Mouse (Mus musculus) bone marrow macrophage, adult 2 months (primary cell): ENCODE measurements around the gene Rps10. TPM values are rescaled to one million over a fixed set of nuclear protein-coding genes. Genes with fewer than 3 reads are reported as not detected.

Experiments
- H3K27ac ChIP-seq: 2 replicates; pipeline ENCODE4 v1.5.1; 2012; ENCODE audit warnings: low read depth, low read length; ENCODE audit not compliant: insufficient read depth
- H3K4me1 ChIP-seq: 2 replicates; pipeline ENCODE4 v1.6.1; 2012; ENCODE audit warnings: low read length; ENCODE audit not compliant: control insufficient read depth, insufficient read depth
- H3K4me3 ChIP-seq: 2 replicates; pipeline ENCODE4 v1.5.1; 2012; ENCODE audit warnings: mild to moderate bottlenecking, low read length, moderate library complexity; ENCODE audit not compliant: insufficient read depth
- CTCF ChIP-seq: IDR thresholded peaks from 2 replicates; pipeline ENCODE4 v1.5.1; 2012; ENCODE audit warnings: low read depth, mild to moderate bottlenecking, low read length, moderate library complexity
- POLR2A ChIP-seq: IDR thresholded peaks from 2 replicates; pipeline ENCODE4 v1.6.1; 2012; ENCODE audit warnings: mild to moderate bottlenecking, low read depth, low read length, borderline replicate concordance
- polyA plus RNA-seq: library from polyadenylated mRNA; stranded (reverse); fragments of >200 nt; gene quantifications from 2 replicates; pipeline ENCODE4 v1.2.4, GENCODE M21; 2012; ENCODE audit not compliant: missing spikeins, insufficient read depth, insufficient read length

Rps10 gene
- polyA plus RNA-seq, 1 experiment = 1,367 TPM

DNA sequence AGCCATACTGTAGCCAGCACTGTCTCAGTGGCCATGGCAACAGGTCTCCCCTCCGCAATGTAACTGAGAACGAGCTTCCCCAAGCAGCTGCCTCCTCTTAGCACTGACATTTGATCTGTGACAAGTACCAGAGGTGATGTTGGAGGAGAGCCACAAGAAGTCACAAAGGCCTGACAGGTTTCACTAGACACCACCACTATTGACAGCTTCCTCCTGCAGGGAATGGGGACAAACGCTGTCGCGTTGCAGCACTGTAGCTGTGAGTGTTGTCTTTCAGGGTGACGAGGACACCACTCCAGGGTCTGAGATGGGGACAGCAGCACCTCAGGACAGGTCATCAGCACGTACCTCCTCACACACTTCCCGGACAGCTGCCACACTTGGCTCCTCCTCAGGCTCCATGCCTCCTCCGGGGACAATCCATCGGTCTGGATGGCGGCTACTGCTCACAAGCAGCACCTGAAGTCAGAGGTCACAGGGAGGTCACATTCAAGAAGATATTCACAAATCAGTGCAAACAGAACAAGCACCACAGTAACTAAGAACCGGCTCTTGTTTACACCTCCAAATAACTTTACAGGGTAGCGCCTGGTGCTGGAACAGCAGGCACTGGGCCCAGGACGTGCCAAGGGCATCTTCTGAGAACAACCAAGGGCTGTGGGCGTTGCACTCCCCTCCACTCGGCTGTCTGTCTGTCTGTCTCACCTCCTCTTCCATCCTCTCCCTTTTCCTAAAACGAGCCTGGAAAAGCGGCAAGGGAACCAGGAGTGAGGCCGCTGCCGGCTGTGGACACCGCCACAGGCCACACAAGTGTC lies 39.9 kb downstream of the Rps10 start:
- Histone ChIP-seq H3K4me3 (no peak overlapping the region), H3K4me1 (peaks cover 20% of the 10 kb centered on the region), H3K27ac (no peak overlapping the region)
- TF ChIP-seq POLR2A = no peak
- TF ChIP-seq CTCF = no peak

DNA sequence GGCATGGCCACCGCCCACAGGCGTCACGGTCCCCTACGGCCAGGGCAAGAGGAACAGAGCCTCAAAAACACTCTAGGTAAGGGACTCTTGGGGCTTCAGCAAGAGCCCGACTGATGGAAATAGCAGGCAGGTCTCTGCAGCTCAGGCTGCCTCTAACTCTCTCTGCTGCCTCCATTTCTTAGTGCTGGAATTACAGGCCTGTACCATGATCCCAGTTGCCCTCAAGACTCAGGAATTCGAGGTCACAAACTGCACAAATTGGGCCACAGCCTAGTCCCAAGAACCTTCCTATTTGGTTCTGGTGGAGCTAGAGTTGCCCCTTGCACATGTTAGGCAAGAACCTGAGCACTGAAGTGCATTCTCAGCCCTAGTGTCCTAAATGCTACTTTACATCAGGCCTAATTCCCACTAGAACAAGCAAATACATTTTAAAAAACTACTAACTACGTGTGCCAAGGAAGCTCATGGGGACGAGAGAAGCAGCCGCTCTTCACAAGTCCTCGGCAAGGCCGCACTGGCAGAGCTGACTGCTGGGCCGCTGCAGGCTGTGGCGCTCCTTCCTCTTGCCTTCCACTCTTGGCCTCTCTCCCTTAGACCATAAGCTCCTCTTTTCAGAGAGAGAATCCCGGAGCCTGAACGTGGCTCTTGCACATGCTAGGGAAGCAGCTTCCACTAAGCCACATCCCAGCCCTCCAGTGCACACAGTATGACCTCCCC lies 40.7 kb downstream of the Rps10 start:
- Histone ChIP-seq H3K27ac (no peak overlapping the region), H3K4me1 (peaks cover 17% of the 10 kb centered on the region), H3K4me3 (no peak overlapping the region)
- no peak for TF ChIP-seq POLR2A
- no peak for TF ChIP-seq CTCF

DNA sequence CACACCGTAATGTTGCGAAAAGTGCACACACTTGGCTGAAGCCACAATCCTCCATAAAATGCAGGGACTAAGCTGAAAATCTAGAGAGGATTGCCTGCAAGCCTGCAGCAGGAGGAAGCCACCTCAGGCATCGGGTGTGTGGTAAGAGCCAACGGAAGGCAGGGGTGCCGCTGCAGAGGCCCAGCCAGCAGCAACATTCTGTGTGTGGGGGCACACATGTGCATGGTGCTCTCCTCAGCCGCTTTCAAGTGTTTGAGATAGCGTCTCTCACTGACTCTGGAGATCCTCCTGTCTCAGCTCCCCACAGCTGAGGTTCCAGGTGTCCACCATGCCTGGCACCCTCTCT lies 43.9 kb downstream of the Rps10 start:
- Histone ChIP-seq H3K27ac (no peak overlapping the region), H3K4me3 (no peak overlapping the region), H3K4me1 (peaks cover 15% of the 10 kb centered on the region)
- TF ChIP-seq POLR2A = no peak
- TF ChIP-seq CTCF = no peak

DNA sequence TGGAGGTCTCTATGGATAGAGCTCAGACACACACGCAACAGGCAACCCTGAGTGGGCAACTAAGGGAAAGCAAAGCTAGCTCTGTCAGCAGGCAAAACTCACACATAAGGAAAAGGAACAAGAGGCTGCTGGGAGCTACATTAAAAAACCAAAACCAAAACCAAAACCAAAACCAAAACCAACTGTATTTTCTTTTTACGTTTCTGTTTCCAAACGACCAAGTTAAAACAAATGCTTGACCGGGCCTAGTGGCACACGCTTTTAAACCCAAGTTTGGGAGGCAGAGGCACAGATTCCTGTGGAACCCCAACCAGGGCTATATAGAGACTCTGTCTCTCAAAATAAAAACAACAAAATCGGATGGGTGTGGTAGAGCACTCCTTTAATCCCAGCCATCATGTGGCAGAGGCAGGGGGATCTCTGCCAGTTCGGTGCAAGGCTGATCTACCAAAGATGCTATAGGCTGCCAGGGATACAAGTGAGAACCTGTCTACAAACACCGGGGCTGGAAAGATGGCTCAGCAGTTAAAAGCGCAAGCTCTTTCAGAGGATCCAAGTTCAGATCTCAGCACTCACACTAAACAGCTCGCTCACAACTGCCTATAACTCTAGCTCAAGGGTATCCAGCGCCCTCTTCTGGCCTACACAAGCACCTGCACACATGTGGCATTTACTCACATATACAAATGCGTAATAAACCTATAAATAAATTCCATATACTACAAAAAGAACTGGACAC lies 44.5 kb downstream of the Rps10 start:
- Histone ChIP-seq H3K27ac (no peak overlapping the region), H3K4me3 (no peak overlapping the region), H3K4me1 (peaks cover 15% of the 10 kb centered on the region)
- no peak for TF ChIP-seq CTCF
- no peak for TF ChIP-seq POLR2A

DNA sequence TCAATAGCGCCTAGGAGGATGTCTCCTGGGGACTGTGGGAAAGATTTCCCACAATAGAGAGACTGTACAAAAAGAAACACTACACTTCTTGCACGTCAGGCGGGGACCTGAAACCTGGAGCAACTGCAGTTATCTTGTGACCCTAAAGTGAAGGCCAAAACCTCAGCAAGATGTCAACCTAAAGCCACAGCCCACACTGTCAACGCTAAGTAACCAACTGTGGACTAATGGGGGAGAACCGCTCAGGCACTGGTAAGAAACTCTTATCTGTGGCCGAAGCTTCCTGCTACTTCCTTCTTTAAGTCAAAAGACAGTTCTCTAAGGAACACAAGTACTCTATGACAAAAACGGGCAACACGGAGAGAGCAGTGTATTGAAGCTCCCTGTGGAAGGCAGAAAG lies 48.2 kb downstream of the Rps10 start:
- Histone ChIP-seq H3K27ac (no peak overlapping the region), H3K4me3 (no peak overlapping the region), H3K4me1 (peaks cover 19% of the 10 kb centered on the region)
- TF ChIP-seq POLR2A = no peak
- no peak for TF ChIP-seq CTCF

- H3K27ac ChIP-seq = no peak overlapping the region
- TF ChIP-seq POLR2A (no peak), CTCF (no peak)
- no peak overlapping the region for H3K4me3 ChIP-seq
- peaks cover 19% of the 10 kb centered on the region for H3K4me1 ChIP-seq
Observed at GRCm38 (mm10) chr17:27587252-27587651, 49.2 kb downstream of the Rps10 start.

GRCm38 (mm10) chr17:27586661-27587060 lies 49.8 kb downstream of the Rps10 start:
- no peak overlapping the region for H3K27ac ChIP-seq
- H3K4me3 ChIP-seq = no peak overlapping the region
- peaks cover 16% of the 10 kb centered on the region for H3K4me1 ChIP-seq
- TF ChIP-seq POLR2A (no peak), CTCF (no peak)

DNA sequence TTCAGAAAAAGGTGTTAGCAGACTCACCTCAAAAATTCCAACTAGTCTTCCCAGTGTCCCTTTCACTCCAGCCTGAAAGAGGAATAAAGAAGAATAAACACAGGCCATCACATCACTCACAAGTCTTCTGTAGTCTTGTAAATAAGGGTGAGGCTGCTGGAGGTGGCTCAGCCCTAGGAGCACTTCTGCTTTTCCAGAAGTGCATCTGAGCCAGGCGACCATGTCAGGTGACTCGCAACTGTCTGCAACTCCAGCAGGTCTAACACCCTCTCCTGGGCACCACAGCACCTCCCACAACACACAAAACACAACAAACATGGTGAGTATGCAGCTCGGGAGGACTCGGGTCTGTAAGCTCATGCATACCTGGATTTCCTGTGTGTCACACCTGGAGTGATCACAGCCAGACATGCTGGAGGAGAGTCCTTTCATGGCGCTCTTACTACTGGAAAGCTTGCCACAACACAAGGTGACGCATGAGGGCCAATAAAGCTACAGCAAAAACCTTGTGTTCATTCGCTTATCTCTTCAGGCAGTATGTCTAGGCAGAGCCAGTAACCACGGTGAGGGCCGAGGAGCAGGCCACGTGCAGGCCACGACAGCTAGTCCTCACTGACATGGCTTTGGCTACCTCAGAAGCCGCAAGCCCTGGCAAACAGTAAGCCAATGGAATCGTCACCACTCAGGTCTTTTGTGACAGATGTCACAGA lies 53.1 kb downstream of the Rps10 start:
- Histone ChIP-seq H3K27ac (no peak overlapping the region), H3K4me1 (peaks cover 11% of the 10 kb centered on the region), H3K4me3 (no peak overlapping the region)
- no peak for TF ChIP-seq POLR2A
- no peak for TF ChIP-seq CTCF

Other genes starting within 250 kb of the Rps10 start
- not detected in 2 replicates for gene Grm4, start 115.3 kb downstream of the Rps10 start, polyA plus RNA-seq
- gene Hmga1, start 80.2 kb downstream of the Rps10 start, polyA plus RNA-seq = 151 and 159 TPM in 2 replicates
- 76.7 and 85.6 TPM in 2 replicates for gene AI413582, start 70.9 kb downstream of the Rps10 start, polyA plus RNA-seq
- 55.7 and 58.0 TPM in 2 replicates for gene Nudt3, start 13.2 kb downstream of the Rps10 start, polyA plus RNA-seq
- gene RPS10-NUDT3, start 1.4 kb downstream of the Rps10 start, polyA plus RNA-seq = not detected in 2 replicates
- gene Pacsin1, start 18.8 kb upstream of the Rps10 start, polyA plus RNA-seq = not detected in 2 replicates
- gene Spdef, start 92.3 kb upstream of the Rps10 start, polyA plus RNA-seq = not detected in 2 replicates
- 75.8 and 81.8 TPM in 2 replicates for gene D17Wsu92e, start 184.0 kb upstream of the Rps10 start, polyA plus RNA-seq
- 105 and 113 TPM in 2 replicates for gene Snrpc, start 201.5 kb upstream of the Rps10 start, polyA plus RNA-seq
- 7.5 TPM in 2 replicates for gene Uhrf1bp1, start 219.8 kb upstream of the Rps10 start, polyA plus RNA-seq